ENCODE assay signal across 11 mouse cellular contexts in genomic region chr12:108392254-108393044, GRCm38 (mm10). TPM values are rescaled to one million over a fixed set of nuclear protein-coding genes. Genes with fewer than 3 reads are reported as not detected.
DNase-seq lines count a peak whose midpoint lies in the region; ATAC-seq and TF ChIP-seq lines count a peak whose summit lies in the region.
"Had no signal": no experiment of that assay in that cellular context is flagged by ENCODE, and none has a peak within 500 bp of the region (broad histone marks: within the 10 kb centered on the region; RNA-seq: fewer than 3 reads in every experiment).

No protein-coding gene starts in this region.

- H3K4me2 ChIP-seq in heart, embryonic 11.5 days, result no peak overlapping the region
- H3K4me2 ChIP-seq in heart, embryonic 14.5 days (ENCODE audit: low read length), result no peak overlapping the region

- peaks cover 15% of the 10 kb centered on the region for H3K4me1 ChIP-seq in heart, embryonic 11.5 days (ENCODE audit: control insufficient read depth, insufficient read depth, low read length)
- H3K4me1 ChIP-seq in heart, embryonic 14.5 days (ENCODE audit: control insufficient read depth in 2 of 2, insufficient read depth in 2 of 2, low read length in 2 of 2), result peaks cover 21 to 26% of the 10 kb centered on the region in 2 experiments
- peaks cover 8% of the 10 kb centered on the region for H3K4me1 ChIP-seq in small intestine, adult 2 months (ENCODE audit: control insufficient read depth, insufficient read depth, insufficient read length, low read length)

- no peak for TF ChIP-seq POLR2A in small intestine, adult 2 months (IDR thresholded peaks at IDR 0.05; ENCODE audit: low read depth, low read length)

- no peak overlapping the region for H3K27ac ChIP-seq in heart, embryonic 11.5 days (ENCODE audit: low read depth, low read length)
- peak overlapping the region in 1 of 2 experiments; percentile 76; a peak in 1 of 4 replicates for H3K27ac ChIP-seq in heart, embryonic 14.5 days (replicated peaks in 1 of 2; ENCODE audit: control insufficient read depth in 1 of 2, insufficient read depth in 1 of 2, low read depth in 2 of 2, low read length in 2 of 2)
- peak overlapping the region; percentile 26; the same call in 1 of the 2 replicates for H3K27ac ChIP-seq in small intestine, adult 2 months (ENCODE audit: insufficient read depth, low read depth, low read length)

- ATAC-seq in heart, embryonic 11.5 days (replicated peaks; ENCODE audit: insufficient number of reproducible peaks, low FRiP score, low TSS enrichment), result no peak
- ATAC-seq in heart, embryonic 14.5 days (ENCODE audit: insufficient number of reproducible peaks, insufficient read depth, low FRiP score, low read depth), result no peak
- ATAC-seq: activated CD4-positive, CD25-positive, alpha-beta regulatory T cell, adult 4 months had no signal

- H3K9ac ChIP-seq in heart, embryonic 11.5 days (ENCODE audit: low read depth, low read length), result no peak overlapping the region
- peak overlapping the region; percentile 39; the same call in 1 of the 2 replicates for H3K9ac ChIP-seq in heart, embryonic 14.5 days (ENCODE audit: low read length)

- no peak for TF ChIP-seq CTCF in small intestine, adult 2 months (IDR thresholded peaks at IDR 0.05; ENCODE audit: extremely low read depth, insufficient read length, insufficient replicate concordance, low read depth, low read length)

- 61% methylated on average over 12 of the region's 12 CpGs for WGBS in heart, embryonic 11.5 days (ENCODE audit: insufficient replicate concordance)
- 58% methylated on average over 12 of the region's 12 CpGs for WGBS in heart, embryonic 14.5 days
- WGBS in small intestine, adult 2 months, result 33% methylated on average over 12 of the region's 12 CpGs

- no peaks in the 10 kb centered on the region for H3K9me3 ChIP-seq in heart, embryonic 11.5 days (replicated peaks; ENCODE audit: control insufficient read depth, low read length)
- no peaks in the 10 kb centered on the region for H3K9me3 ChIP-seq in heart, embryonic 14.5 days (ENCODE audit: control insufficient read depth, low read length)

- H3K36me3 ChIP-seq in heart, embryonic 11.5 days (ENCODE audit: control insufficient read depth, insufficient read depth, low read length), result no peaks in the 10 kb centered on the region
- H3K36me3 ChIP-seq in heart, embryonic 14.5 days (ENCODE audit: control insufficient read depth, insufficient read depth, low read length), result no peaks in the 10 kb centered on the region
- no peaks in the 10 kb centered on the region for H3K36me3 ChIP-seq in small intestine, adult 2 months (ENCODE audit: control insufficient read depth, insufficient read depth, low read length)

- no peak overlapping the region for H3K4me3 ChIP-seq in heart, embryonic 11.5 days (ENCODE audit: low read depth, low read length)
- no peak overlapping the region for H3K4me3 ChIP-seq in heart, embryonic 14.5 days (ENCODE audit: control insufficient read depth in 1 of 2, insufficient read depth in 1 of 2, low read depth in 1 of 2, low read length in 2 of 2)
- no peak overlapping the region for H3K4me3 ChIP-seq in small intestine, adult 2 months (ENCODE audit: low read depth, low read length)

- DNase-seq in heart, adult 18-20 months, result peak; percentile 58 to 71
- DNase-seq in adrenal gland, postnatal 10 days, result peak; percentile 55
- no peak for DNase-seq in frontal cortex, postnatal 10 days (ENCODE audit: low spot score in 2 of 2)
- no peak for DNase-seq in lung, postnatal 14 days
- DNase-seq: kidney, adult 18-20 months; lung, postnatal 36 days; retina, postnatal 1 day had no signal

- H3K27me3 ChIP-seq in heart, embryonic 11.5 days (ENCODE audit: control insufficient read depth, insufficient read depth, low read length), result no peaks in the 10 kb centered on the region
- H3K27me3 ChIP-seq in heart, embryonic 14.5 days (ENCODE audit: control insufficient read depth, insufficient read depth, low read length), result no peaks in the 10 kb centered on the region
- H3K27me3 ChIP-seq in small intestine, adult 2 months (ENCODE audit: control insufficient read depth, insufficient read depth, low read length), result no peaks in the 10 kb centered on the region

RNA-seq across cellular contexts. Expression of gene Eml1, which starts 21.7 kb away (rescaled TPM):
- 10 to 100 TPM; 81.3 to 95.3 TPM for total RNA-seq in heart, adult 18-20 months (2021)
- 48.3 and 48.7 TPM in 2 replicates for polyA plus RNA-seq in heart, embryonic 11.5 days (2014; fragmentation: Nextera tagmentation; extraction: Ambion mirVana)
- total RNA-seq in adrenal gland, postnatal 10 days (2021), result 10 to 100 TPM; 32.8 to 36.7 TPM
- polyA plus RNA-seq in heart, embryonic 14.5 days (2014; fragmentation: Nextera tagmentation; extraction: Ambion mirVana), result 69.5 and 77.2 TPM in 2 replicates
- 10.1 and 19.8 TPM in 2 replicates for polyA plus RNA-seq in small intestine, adult 2 months (2012; rRNA removed)

RNA-seq across cellular contexts. Expression of gene Cyp46a1, which starts 58.3 kb away (rescaled TPM):
- under 1 TPM; 0.45 to 0.95 TPM for total RNA-seq in heart, adult 18-20 months (2021)
- 4.3 and 5.5 TPM in 2 replicates for polyA plus RNA-seq in heart, embryonic 11.5 days (2014; fragmentation: Nextera tagmentation; extraction: Ambion mirVana)
- 1 to 10 TPM; 1.6 to 2.2 TPM for total RNA-seq in adrenal gland, postnatal 10 days (2021)
- polyA plus RNA-seq in heart, embryonic 14.5 days (2014; fragmentation: Nextera tagmentation; extraction: Ambion mirVana), result 4.2 and 4.6 TPM in 2 replicates
- polyA plus RNA-seq in small intestine, adult 2 months (2012; rRNA removed), result 0.51 and 1.2 TPM in 2 replicates
- polyA plus RNA-seq: activated CD4-positive, CD25-positive, alpha-beta regulatory T cell, adult 4 months had no signal

Comparison
In these comparisons a context has a peak if more than half of its experiments do, and no peak if none do; other contexts are left out.
1. DNase-seq: peak in heart, adult 18-20 months (2 of 2) and adrenal gland, postnatal 10 days (single experiment); none in frontal cortex, postnatal 10 days (0 of 2) and lung, postnatal 14 days (single experiment).